Mouse (Mus musculus) hindbrain, embryonic 10.5 days (tissue): ENCODE data around the gene Nipbl. TPM values are rescaled to one million over a fixed set of nuclear protein-coding genes. Genes with fewer than 3 reads are reported as not detected.
"Not testable (repeated sequence)": the region's sequence is repeated elsewhere in the genome, so short reads cannot be mapped to it uniquely, and the experiment has no call there.

ENCODE experiments used
- DNase-seq: peaks from one replicate; pipeline ENCODE4 v3.0.0-alpha.2; 2017; ENCODE audit warnings: low spot score
- H3K27ac ChIP-seq: fragments of 300-500 bp; sonication (generic); 2 replicates; pipeline ENCODE4 v1.5.1; 2016; ENCODE audit warnings: mild to moderate bottlenecking, moderate library complexity
- H3K27me3 ChIP-seq: fragments of 300-500 bp; sonication (generic); 2 replicates; pipeline ENCODE4 v1.6.1; 2016; ENCODE audit warnings: mild to moderate bottlenecking; ENCODE audit not compliant: poor library complexity, insufficient read depth, severe bottlenecking
- H3K36me3 ChIP-seq: fragments of 300-500 bp; sonication (generic); 2 replicates; pipeline ENCODE4 v1.6.1; 2016; ENCODE audit warnings: mild to moderate bottlenecking, moderate library complexity
- H3K4me1 ChIP-seq: fragments of 300-500 bp; sonication (generic); replicated peaks from 2 replicates; pipeline ENCODE4 v1.6.1; 2016; ENCODE audit warnings: mild to moderate bottlenecking
- H3K4me3 ChIP-seq: fragments of 300-500 bp; sonication (generic); 2 replicates; pipeline ENCODE4 v1.5.1; 2016; ENCODE audit warnings: mild to moderate bottlenecking, moderate library complexity
- H3K9me3 ChIP-seq: fragments of 300-500 bp; sonication (generic); 2 replicates; pipeline ENCODE4 v1.6.1; 2016; ENCODE audit warnings: mild to moderate bottlenecking, moderate library complexity
- WGBS: fragments of 180-500 bp; shearing (Covaris S2); methylation state at CpG from one replicate; pipeline ENCODE4 v1.1.7; 2016; 5-methylcytosine and 5-hydroxymethylcytosine counted together
- polyA plus RNA-seq: library from polyadenylated mRNA; unstranded; fragments of >200 nt; fragmentation: Nextera tagmentation; extraction: Ambion mirVana; gene quantifications from 2 replicates; pipeline ENCODE4 v1.2.1, GENCODE M21; 2016

Nipbl gene
- polyA plus RNA-seq, 1 experiment from 2014 or later = 15.0 TPM

DNA sequence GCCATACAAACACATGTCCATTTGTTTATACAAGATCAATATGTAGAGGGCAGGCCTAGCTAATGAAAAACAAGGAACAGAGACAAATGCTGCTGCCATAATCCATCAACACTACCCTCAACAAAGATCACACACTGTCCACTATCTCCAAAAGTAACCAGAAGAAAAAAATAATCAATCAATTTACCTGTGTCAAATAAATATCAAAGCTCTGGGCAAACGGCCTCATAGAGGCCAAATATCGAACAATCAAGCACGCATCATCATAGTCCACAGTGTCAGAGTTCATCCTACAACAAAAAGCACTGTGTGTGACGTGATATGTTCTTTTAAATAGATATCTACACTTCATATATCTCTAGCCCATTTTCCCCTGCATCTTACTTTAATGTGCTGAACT is 120.2 kb downstream of the Nipbl start:
- no peak overlapping the region for H3K4me3 ChIP-seq
- no peak overlapping the region for H3K27ac ChIP-seq
- H3K9me3 ChIP-seq = no peaks in the 10 kb centered on the region
- peaks cover 92% of the 10 kb centered on the region for H3K36me3 ChIP-seq
- WGBS = 95% methylated on average over 4 of the region's 4 CpGs
- DNase-seq = no peak
- H3K27me3 ChIP-seq = no peaks in the 10 kb centered on the region
- no peaks in the 10 kb centered on the region for H3K4me1 ChIP-seq

DNA sequence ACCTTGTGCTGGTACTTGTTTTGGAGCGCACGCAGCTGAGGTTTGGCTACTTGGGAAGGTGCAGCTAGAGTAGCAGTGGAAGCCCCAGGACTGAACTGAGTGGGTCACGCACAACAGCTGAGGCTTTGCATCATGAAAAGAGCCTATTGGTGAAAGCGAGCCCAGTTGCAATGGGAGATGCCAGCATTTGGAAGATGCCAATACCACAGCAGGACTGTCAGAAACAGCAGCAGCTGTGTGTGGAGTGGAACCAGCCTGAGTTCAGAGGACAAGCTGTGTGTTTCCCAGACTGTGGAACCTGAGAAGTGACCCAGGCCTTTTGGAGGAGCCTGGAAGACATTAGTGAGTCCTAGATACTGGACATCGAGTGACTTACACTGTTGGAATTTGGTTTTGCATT is 122.8 kb downstream of the Nipbl start:
- peaks cover 89% of the 10 kb centered on the region for H3K36me3 ChIP-seq
- WGBS = 94% methylated on average over 5 of the region's 5 CpGs
- H3K9me3 ChIP-seq = no peaks in the 10 kb centered on the region
- no peaks in the 10 kb centered on the region for H3K4me1 ChIP-seq
- H3K4me3 ChIP-seq = no peak overlapping the region
- H3K27me3 ChIP-seq = no peaks in the 10 kb centered on the region
- no peak for DNase-seq
- H3K27ac ChIP-seq = no peak overlapping the region

DNA sequence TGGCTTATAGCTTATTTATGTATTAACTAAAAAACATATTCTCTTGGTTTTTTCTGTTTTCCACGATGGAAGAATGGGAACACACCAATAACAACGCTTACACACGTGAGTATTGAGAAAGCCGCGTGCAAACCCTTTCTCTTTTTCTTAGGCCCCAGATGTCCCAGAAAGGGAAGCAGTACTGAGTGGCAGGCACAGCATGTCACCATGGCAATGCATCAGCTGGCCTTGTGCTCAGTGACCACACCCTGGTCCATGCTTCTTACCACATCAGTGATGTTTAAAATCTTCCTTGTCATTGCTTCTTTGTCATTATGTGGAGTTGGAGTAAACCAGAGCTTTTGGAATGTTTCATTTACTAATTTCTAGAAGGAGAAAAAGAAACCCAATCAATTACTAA is 125.1 kb downstream of the Nipbl start:
- Histone ChIP-seq H3K4me3 (no peak overlapping the region), H3K4me1 (no peaks in the 10 kb centered on the region), H3K27me3 (no peaks in the 10 kb centered on the region), H3K36me3 (peaks cover 77% of the 10 kb centered on the region), H3K9me3 (no peaks in the 10 kb centered on the region), H3K27ac (no peak overlapping the region)
- DNase-seq = no peak
- WGBS = 94% methylated on average over 5 of the region's 5 CpGs

DNA sequence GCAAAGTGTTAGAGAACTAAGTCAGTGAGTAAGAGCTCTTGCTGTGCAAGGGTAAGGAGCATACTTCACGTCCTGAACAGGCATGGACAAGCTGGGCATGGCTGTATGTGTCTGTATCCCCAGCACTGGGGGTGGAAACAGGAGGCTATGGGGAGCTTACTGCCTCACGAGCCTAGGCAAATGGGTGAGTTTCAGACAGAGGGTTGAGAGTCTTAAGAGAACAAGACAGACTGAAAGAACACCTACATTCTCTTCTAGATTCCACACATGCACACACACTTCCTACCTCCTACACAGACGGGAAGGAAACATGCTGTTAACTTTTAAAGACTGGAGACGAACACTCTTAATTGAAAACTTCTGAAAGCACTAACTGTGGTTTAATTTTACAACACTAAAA is 126.9 kb downstream of the Nipbl start:
- DNase-seq = no peak
- Histone ChIP-seq H3K4me1 (no peaks in the 10 kb centered on the region), H3K9me3 (no peaks in the 10 kb centered on the region), H3K27ac (no peak overlapping the region), H3K4me3 (no peak overlapping the region), H3K27me3 (no peaks in the 10 kb centered on the region), H3K36me3 (peaks cover 78% of the 10 kb centered on the region)
- 85% methylated on average over 4 of the region's 4 CpGs for WGBS

DNA sequence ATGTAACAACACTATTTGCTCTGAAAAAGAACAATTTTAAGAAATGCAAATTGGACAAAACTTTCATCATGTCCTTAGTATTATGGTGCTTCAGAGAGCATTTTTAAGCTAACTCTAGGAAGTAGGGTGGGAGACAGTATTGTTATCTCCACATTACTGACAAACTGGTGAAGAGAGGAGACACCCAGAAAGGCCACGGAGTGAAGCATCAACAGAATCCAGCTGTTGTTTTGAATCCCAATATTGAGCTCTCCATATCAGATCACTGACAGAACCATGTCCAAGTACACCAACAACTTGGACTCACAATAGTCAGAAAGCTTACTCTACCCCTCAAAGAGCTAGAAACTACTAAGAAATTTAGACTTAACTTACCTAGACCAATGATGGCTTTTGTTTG is 138.8 kb downstream of the Nipbl start:
- Histone ChIP-seq H3K36me3 (peaks cover 98% of the 10 kb centered on the region), H3K27ac (no peak overlapping the region), H3K9me3 (no peaks in the 10 kb centered on the region), H3K27me3 (no peaks in the 10 kb centered on the region), H3K4me3 (no peak overlapping the region), H3K4me1 (no peaks in the 10 kb centered on the region)
- no peak for DNase-seq
- 96% methylated on average over 1 of the region's 1 CpGs for WGBS

DNA sequence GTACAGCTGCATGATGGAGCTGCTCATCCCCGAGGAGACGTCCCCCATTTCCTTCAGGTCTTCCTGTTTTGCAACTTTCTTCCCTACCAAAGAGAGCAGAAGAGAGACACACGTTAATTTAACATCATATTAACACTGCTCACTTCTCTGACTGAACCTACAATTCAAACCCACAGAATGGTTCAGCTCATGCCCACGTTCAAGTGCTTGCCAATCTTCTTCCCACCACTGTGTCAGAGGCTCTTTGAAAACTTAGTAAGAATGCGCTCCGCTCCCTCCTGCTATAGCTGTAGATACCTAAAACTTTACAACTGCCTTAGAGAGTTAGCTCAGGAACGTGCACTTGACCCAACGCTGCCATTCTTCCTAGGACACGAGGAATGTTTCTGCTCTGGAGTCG is 141.3 kb downstream of the Nipbl start:
- Histone ChIP-seq H3K4me1 (no peaks in the 10 kb centered on the region), H3K27ac (no peak overlapping the region), H3K9me3 (no peaks in the 10 kb centered on the region), H3K27me3 (no peaks in the 10 kb centered on the region), H3K36me3 (peaks cover 100% of the 10 kb centered on the region), H3K4me3 (no peak overlapping the region)
- WGBS = 92% methylated on average over 10 of the region's 10 CpGs
- no peak for DNase-seq

DNA sequence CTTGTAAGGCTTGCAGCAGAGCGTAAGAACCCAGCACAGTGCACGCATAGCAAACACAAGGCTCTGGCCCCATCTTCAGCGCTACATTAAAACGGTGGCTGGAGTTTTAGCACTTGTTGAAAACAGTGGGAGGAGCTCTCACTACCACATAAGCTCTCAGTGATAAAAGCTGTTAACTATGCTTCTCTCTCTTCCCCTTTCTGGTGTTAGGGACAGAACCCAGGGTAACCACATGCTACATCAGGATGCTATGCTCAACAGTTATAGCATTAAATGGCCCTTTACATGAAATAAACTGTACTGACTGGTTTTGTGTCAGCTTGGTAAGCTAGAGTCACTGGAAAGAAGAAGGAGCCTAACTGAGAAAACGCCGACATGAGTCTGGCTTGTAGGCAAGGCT is 150.1 kb downstream of the Nipbl start:
- H3K27ac ChIP-seq = no peak overlapping the region
- WGBS = 93% methylated on average over 6 of the region's 6 CpGs
- no peak overlapping the region for H3K4me3 ChIP-seq
- H3K36me3 ChIP-seq = peaks cover 99% of the 10 kb centered on the region
- no peaks in the 10 kb centered on the region for H3K4me1 ChIP-seq
- no peaks in the 10 kb centered on the region for H3K27me3 ChIP-seq
- DNase-seq = no peak
- H3K9me3 ChIP-seq = no peaks in the 10 kb centered on the region

DNA sequence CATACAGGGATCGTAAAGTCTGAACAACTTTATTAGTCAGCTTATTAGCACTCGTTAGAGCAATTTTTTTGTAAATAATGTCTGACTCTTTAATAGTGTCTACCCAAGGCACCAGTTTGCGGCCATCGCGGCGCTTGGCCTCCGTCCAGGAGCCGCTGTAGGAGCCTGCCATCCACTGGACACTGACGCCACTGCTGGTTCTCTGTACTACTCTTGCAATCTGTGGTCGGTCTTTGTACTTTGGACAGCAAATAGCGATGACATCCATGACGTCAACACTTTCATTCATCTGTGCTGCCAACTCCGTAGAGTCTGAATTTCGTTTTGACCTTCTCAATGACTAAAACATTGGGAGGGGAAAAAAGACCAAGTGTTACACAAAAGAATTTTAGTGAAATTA is 153.0 kb downstream of the Nipbl start:
- peaks cover 70% of the 10 kb centered on the region for H3K36me3 ChIP-seq

DNA sequence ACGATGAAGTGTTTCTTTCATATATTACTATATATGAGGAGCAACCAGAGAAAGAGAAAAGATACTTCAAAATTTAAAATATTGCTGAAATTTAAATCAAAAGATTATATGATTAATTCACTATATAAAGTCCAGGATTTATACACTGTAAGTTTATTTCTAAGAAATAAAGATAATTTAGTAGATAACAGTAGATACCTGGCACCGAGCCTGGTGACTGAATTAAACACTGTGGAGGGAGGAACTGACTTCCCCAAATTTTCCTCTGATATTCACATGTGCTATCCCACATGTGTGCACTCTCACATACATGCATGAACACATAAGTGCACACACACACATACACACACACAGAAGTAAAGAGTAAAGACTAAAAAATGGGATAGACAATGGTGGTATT is 162.1 kb downstream of the Nipbl start:
- H3K4me3 ChIP-seq = no peak overlapping the region
- WGBS = 92% methylated on average over 2 of the region's 2 CpGs
- no peaks in the 10 kb centered on the region for H3K9me3 ChIP-seq
- no peak for DNase-seq
- H3K4me1 ChIP-seq = peaks cover 9% of the 10 kb centered on the region
- H3K27me3 ChIP-seq = no peaks in the 10 kb centered on the region
- H3K27ac ChIP-seq = no peak overlapping the region
- H3K36me3 ChIP-seq = no peaks in the 10 kb centered on the region

More for the DNA sequence above, 153.0 kb downstream of the Nipbl start:
- no peak overlapping the region for H3K27ac ChIP-seq
- 96% methylated on average over 14 of the region's 14 CpGs for WGBS
- no peaks in the 10 kb centered on the region for H3K9me3 ChIP-seq
- no peaks in the 10 kb centered on the region for H3K27me3 ChIP-seq
- H3K4me3 ChIP-seq = no peak overlapping the region
- H3K4me1 ChIP-seq = no peaks in the 10 kb centered on the region
- no peak for DNase-seq

DNA sequence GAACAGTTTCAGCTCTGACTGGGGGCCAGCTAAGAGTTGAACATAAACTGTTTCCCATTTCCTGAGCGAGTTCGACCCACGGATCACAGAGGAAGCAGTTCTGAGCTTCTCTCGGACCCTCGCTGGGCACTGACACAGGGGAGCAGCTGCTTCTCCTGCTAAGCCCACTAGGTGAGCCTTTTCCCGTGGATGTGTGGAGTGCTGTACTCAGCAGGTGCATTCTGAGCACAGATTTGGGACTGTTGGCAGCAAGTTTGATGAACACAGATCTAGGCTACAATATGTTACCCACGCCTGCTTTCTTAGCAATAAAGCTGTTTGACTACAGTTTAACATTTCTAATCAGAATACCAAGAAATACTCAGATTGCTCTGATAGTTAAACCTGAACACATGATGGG is 162.6 kb downstream of the Nipbl start:
- H3K36me3 ChIP-seq = no peaks in the 10 kb centered on the region
- no peaks in the 10 kb centered on the region for H3K9me3 ChIP-seq
- DNase-seq = no peak

DNA sequence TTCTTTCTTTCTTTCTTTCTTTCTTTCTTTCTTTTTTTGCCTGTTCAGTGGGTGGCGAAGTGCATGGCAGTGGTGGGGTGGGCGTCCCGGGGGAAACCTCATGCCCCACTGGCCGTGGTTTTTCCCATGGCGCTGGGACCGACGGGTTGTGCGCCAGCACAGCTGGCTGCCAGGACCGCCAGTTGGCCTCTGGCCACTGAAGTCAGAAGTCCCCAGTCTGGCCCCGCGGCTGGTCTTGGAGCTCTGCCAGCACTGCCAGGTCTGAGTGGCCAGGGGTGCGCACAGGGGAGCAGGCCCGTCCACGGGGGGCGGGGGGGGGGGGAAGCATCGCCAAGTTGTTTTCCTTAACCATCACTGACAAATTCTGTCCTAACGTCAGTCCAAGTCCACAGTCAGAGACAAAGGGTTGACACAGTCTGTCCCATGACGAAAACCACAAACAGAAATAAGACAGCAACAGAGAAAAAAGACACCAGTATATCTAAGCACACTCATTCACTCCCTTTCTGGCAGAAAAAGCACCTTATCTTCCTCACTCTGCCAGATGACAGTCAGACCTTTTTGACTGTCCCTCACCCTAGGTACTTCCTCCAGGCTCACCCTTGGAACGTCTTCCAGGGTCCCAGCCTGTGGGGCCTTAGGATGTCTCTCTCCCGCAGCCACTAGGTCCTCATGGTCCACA is 164.2 kb downstream of the Nipbl start:
- 70% methylated on average over 20 of the region's 20 CpGs for whole genome bisulfite sequencing
- peaks cover 6% of the 10 kb centered on the region; the same call in 1 of the 2 replicates for H3K36me3 ChIP-seq
- H3K4me3 ChIP-seq = peak overlapping the region; percentile 46
- no peaks in the 10 kb centered on the region for H3K27me3 ChIP-seq
- peak overlapping the region; percentile 50; the same call in 1 of the 2 replicates for H3K27ac ChIP-seq
- peaks cover 9% of the 10 kb centered on the region for H3K4me1 ChIP-seq
- H3K9me3 ChIP-seq = no peaks in the 10 kb centered on the region
- peak; percentile 15 for DNase-seq

More for the DNA sequence above, 162.6 kb downstream of the Nipbl start:
- Histone ChIP-seq H3K4me3 (no peak overlapping the region), H3K4me1 (peaks cover 9% of the 10 kb centered on the region), H3K27me3 (no peaks in the 10 kb centered on the region), H3K27ac (no peak overlapping the region)
- 86% methylated on average over 7 of the region's 7 CpGs for WGBS

DNA sequence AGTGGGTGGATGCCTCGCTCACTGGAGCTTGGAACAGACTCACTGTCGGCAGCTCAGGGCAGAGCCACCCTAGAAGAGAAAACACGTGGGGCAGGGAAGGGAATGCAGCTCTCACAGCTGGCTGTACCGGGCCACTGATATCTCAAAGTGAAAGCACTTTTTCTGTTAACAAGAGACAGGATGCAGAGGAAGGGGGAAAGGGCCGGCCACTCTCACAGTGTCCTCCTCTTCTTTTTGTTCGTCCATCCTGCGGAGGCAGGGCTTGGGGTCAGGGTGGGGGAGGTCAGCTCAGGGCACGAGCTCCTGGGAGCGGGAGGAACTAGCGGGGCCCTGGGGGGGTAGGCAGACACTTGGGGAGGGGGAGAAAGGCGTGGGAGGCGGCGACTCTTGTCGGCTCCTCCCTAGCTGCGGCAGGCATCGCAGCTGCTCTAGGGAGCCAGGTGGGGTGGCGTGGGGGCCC is 164.9 kb downstream of the Nipbl start:
- DNase-seq = peak; percentile 29
- Histone ChIP-seq H3K4me1 (peaks cover 9% of the 10 kb centered on the region), H3K4me3 (peak overlapping the region; percentile 46), H3K27ac (peak overlapping the region; percentile 81), H3K27me3 (no peaks in the 10 kb centered on the region), H3K9me3 (no peaks in the 10 kb centered on the region), H3K36me3 (peaks cover 12% of the 10 kb centered on the region)
- WGBS = 38% methylated on average over 17 of the region's 17 CpGs

DNA sequence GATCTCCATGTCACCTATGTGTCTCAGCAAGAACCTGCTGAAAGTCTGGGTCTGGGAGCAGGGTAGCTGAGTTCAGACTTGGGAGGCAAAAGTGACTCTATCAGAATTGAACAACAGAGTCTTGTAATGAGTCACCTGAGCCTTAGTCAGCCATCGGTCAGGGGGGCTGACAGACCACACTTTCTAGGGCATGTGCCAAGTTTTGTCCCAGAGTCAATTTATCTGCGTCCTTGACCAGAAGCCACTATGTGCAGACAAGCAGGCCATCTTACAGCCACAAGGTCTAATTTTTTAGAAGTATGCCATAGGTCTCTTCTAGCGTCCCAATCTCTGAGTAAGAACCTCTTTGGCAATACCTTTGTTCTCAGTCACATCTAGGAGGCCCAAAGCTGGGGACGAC is 166.3 kb downstream of the Nipbl start:
- H3K27ac ChIP-seq, H3K9me3 ChIP-seq, DNase-seq, H3K4me3 ChIP-seq, H3K27me3 ChIP-seq, H3K4me1 ChIP-seq: not testable (repeated sequence)
- 94% methylated on average over 4 of the region's 4 CpGs for WGBS
- H3K36me3 ChIP-seq = peaks cover 26% of the 10 kb centered on the region

DNA sequence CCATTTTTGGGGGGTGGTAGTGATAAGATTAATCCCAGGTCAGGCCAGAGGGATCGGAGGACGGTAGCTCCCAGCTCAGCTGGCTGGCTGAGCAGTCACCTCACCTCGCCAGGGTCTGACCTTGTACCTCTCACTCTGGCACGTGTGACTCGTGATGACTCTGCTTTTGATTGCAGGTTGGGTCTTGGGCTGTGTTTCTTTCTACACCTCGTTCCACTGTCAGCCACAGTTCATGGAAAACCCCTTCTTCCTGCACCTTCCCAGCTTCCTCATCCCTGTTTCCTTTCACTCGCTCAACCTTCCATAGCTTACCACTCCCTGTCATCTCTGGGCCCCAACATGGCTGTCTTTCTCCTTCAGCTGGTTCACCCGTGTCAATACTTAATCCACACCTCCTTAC is 172.3 kb downstream of the Nipbl start:
- DNase-seq = no peak
- H3K27ac ChIP-seq = no peak overlapping the region
- H3K4me3 ChIP-seq = no peak overlapping the region
- no peaks in the 10 kb centered on the region for H3K9me3 ChIP-seq
- no peaks in the 10 kb centered on the region for H3K4me1 ChIP-seq
- H3K27me3 ChIP-seq = no peaks in the 10 kb centered on the region
- H3K36me3 ChIP-seq = peaks cover 79% of the 10 kb centered on the region
- 93% methylated on average over 8 of the region's 8 CpGs for WGBS
